Mouse (Mus musculus) adipocyte (in vitro differentiated cells): ENCODE measurements around the gene Arf3.

Experiments used
- DNase-seq: peaks from one replicate; pipeline ENCODE4 v3.0.0-alpha.2; 2016; ENCODE audit warnings: low spot score

The Arf3 gene

DNA sequence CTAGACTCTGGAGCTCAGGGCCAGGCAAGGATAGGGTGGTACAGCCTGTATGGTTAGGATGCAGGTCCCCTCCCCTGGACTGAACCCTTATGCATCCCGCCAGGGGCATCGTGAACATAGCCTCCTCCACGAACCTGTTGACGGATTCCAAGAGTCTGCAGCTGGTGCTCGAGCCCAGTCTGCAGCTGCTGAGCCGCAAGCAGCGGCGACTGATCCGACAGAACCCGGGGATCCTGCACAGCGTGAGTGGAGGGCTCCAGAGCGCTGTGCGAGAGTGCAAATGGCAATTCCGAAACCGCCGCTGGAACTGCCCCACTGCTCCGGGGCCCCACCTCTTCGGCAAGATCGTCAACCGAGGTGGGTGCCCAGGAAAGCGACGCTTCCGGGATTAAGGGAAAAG lies 27.7 kb upstream of the Arf3 start:
- no peak for DNase-seq

DNA sequence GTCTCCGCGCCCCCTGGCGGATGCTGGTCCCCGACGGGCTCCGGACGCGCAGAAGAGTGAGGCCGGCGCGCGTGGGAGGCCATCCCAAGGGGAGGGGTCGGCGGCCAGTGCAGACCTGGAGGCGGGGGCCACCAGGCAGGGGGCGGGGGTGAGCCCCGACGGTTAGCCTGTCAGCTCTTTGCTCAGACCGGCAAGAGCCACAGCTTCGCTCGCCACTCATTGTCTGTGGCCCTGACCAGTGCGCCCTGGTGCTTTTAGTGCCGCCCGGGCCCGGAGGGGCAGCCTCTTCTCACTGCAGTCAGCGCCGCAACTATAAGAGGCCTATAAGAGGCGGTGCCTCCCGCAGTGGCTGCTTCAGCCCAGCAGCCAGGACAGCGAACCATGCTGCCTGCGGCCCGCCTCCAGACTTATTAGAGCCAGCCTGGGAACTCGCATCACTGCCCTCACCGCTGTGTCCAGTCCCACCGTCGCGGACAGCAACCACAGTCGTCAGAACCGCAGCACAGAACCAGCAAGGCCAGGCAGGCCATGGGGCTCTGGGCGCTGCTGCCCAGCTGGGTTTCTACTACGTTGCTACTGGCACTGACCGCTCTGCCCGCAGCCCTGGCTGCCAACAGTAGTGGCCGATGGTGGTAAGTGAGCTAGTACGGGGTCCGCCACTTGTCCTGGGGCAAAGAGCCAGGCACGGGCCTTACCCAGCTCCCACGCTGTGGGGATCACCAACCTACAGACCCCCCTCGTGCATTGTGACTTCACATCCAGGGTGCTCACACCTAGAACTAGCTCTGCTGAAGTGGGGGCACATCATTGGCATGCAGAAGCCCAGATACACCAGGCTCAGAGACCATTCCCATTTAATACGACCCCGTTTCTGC lies 26.9 kb upstream of the Arf3 start, which contains the start of gene Wnt1:
TSS of gene Wnt1 (plus strand) at position 197 of the 875 bp plus-strand sequence.
- DNase-seq: no peak

DNA sequence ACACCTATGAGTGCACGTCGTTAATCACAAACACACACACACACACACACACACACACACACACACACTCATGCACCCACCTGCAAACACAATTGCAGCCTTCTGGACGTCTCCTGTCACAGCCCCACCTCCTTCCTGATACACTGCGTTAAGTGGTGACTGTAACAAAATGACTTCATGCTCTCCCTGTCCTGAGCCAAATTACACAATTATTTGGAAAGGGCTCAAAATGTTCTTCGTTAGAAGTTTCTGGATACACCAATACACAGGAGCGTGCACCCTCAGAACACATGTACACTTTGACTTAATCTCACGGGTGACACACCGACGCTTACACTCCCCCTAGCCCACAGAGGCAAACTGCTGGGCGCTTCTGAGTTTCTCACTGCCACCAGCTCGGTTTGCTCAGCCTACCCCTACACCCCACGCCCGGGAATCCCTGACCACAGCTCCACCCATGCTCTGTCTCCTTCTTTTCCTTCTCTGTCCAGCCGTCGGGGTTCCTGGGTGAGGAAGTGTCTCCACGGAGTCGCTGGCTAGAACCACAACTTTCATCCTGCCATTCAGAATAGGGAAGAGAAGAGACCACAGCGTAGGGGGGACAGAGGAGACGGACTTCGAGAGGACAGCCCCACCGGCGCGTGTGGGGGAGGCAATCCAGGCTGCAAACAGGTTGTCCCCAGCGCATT lies 26.1 kb upstream of the Arf3 start:
- peak; percentile 67 for DNase-seq

DNA sequence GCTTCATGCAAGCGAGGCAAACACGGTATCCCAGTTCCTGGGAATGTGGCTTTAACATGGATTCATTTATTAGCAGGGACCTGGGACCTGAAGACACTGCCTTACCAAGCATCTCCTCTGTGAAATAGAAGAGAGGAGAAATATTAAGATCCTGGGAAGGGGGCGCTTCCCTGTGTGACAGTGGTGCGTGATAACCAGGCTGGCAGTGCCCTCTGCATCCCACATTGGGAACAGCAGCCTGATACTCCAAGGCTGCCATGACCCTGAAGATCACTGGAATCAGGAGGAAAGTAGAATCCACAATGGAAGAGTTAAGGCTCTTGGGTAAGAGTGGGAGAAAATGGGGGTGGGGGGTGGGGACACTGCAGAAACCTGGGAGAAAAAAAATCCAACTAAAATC lies 24.9 kb upstream of the Arf3 start:
- DNase-seq: peak; percentile 29

DNA sequence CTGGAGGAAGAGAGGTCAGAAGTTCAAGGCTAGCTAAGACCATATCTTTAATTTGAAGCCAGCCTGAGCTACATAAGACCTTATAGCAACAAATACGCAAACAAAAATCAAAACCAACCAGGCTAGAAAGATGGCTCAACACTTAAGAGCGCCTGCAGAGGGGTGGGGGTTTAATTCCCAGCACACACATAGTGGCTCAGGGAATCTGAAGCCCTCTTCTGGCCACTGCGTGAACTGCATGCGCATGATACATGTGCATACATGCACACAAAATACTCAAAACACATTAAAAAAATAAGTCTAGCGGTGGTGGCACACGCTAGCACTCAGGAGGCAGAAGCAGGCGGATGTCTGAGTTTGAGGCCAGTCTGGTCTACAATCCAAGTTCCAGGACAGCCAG lies 22.7 kb upstream of the Arf3 start:
- no peak for DNase-seq

DNA sequence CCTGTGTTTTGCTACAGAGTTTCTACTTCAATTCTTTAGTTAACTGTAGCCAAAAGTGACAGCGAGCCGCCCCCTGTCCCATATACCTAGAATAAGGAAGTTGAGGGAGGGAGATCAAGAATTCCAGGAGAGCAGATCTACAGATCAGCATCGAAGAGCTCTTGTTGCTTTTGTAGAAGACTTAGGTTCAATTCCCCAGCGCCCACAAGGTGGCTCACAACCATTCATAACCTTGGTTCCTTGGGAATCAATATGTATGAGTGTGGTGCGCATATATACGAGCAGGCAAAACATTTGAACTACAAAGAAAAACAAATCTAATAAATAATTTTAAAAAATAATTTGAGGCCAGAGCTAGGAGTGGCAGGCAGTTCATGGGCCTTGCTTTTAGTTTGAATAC lies 18.2 kb upstream of the Arf3 start:
- DNase-seq: no peak

DNA sequence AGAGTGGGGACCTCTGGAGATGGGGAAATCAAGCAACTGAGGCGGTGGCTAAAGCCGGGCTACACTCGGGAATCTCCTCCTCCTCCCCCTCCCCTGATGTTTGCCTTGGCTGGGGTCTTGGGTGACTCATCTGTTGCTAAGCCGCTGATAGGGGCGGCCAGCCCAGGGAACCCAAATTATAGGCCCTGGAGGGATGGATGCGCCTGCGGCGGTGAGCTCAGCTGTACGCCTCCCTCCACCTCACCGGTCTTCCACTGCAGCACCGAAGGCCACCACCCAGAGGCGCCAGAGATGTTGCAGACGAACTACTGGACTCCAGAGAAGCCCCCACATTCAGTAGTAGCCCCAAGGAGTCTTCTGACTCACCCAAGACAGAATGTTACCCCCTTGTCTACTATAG lies 17.6 kb upstream of the Arf3 start:
- no peak for DNase-seq

DNA sequence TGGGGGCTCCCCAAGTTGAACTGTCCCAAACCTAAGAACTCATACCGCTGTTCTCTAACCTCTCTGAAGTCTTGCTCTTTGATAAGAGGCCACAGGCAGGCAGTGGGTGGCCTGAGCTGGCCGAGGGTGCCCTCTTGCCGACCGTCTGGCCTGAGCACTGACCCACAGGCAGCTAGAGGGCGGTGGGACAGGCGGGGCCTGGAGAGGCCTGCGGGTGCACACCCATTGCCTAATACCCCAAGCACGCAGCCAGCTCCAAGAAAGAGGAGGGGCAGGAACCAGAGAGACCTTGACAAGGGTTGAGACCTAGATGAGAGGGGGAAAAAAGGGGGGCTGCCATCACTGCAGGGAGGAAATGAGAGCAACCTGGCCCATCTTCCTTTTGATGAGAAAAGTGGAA lies 17.1 kb upstream of the Arf3 start:
- DNase-seq: peak; percentile 25

DNA sequence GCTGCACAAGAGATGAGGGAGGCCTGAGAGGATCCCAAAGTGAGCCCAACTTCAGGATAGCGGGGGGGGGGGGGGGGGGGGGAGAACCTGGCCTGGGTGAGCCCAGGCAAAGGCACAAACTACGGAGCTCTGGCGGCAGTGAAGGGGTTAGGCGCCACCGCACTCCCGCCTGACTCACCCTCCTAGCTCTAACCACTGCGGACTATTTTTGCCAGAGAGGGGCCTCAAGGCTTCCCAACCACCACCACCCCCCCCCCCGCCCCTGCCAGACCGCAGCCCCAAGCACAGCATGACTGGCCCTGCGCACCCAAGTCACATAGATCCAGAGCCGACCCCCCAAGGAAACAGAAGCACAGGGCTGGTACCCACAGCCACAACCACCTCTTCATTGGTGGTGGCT lies 15.8 kb upstream of the Arf3 start:
- no peak for DNase-seq

DNA sequence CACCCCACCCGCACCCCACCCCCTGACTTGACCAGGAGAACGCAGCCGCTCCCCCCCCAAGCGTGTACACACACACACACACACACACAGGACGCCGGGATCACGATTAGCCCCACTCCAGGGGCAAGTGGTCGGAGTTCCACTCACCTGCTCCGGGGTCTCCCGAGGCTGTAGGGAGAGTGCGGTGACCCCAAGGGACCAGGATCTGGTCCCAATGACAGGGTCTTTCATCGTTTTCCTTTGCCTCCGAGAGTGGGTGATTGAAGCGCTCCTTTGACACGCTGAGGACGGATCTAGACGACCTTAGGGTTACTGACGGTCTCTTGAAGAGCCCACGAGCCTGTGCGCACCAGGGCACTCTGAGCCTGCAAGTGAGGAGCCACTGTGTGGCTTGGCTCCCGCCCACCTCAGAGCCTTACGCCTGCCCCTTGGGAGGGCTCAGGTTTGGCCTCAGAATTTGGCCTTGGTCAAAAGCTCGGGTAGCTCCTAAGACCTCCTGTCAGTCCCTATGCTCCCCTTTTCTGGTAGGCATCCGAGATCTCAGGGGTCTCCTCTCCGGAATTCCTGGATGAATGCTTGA lies 15.3 kb upstream of the Arf3 start:
- DNase-seq: no peak

DNA sequence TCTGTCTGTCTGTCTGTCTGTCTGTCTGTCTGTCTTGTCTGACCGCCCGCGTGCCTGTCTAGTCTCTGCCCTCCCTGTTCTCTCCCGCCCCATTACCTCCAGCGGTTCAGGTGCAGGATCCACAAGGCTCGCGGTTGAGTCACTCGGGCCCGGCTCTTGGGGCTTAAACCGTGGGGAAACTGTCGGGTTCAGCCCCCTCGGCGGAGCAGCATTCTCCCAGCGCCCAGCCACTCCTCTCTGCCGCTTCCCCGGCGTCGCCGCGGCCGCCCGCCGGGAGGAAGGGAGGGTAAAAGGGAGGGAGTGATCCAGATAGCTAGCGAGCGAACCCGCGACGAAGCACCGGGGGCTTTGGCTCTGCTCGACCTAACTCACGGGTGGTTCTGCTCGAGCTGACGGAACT lies 14.7 kb upstream of the Arf3 start, which contains the start of gene Wnt10b:
TSS of gene Wnt10b (minus strand) at position 389 of the 400 bp plus-strand sequence.
- no peak for DNase-seq

DNA sequence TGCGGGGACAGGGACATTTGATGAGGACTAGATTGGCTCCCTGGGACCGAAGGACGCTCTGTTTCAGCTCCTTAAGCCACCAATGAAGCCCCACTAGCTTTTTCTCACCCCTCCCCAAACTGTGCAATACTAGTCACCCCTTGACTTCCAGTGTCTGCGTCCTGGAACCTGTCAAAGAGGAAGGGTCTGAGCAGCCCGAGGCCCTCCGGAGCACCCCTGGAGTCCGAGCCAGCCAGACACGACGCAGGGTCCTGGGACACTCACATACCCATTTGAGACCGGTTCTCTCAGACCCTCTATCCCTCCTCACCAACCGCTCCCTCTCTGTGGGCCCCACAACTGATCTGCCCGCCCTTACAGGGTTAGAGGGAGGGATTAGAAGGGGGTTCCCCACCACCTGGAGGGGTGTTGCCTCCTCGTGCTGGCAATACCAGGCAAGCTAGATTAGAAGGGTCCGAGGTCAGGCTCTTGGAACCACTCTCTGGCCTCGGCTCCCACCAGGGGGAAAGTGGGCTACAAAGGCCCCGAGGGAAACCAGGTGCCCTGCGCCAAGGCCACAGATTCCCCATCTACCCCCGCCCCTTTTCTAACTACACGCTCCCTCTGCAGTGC lies 14.1 kb upstream of the Arf3 start:
- no peak for DNase-seq

DNA sequence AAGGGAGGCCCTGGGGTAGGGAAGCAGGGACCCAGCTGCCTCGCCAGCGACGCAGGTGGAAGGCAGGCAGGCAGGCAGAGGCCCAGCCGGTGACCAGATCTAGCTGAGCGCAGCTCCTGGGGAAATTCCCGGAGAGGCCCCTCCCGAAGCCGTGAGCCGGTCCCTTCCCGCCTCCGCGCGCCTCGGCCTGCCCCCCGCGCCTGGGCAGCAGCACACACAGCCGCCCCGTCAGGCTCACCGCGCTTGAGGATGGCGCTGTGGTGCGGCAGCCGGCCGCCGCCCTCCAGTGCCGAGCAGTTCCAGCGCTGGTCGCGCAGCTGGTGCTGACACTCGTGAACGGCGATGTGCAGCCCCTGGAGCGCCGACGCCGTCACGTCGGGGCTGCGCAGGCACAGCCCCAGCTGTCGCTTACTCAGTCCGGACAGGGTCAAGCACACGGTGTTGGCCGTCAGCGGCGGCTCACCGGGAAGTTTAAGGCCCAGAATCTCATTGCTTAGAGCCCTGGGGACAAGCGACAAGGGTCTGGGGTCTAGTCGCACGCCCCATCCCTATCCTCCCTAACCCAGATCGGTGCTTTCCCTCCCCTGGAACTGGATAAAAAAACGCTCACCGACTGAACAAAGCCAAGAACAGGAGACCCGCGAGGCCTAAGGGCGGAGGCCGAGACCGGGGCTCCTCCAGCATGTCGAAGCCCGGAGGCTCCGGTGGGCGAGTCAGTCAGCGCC lies 13.4 kb upstream of the Arf3 start:
- DNase-seq: no peak

DNA sequence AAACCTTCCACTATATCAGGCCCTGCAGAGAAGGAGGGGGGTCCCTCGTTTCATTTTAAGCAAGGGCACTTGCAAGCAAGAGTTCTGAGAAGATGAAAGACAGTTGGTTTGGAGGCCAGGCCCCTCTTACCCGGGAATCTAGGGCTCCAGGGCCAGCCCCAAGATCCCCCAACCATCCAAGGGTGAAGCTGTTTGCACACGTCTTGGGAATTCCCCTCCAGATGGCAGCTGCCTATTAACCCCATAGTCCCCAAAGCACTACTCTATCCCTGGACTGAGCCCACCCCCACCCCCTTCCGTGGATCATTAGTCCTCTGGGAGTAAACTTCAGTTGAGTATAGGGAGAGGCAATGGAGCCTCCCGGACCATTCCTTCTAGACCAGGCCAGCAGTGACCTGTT lies 12.5 kb upstream of the Arf3 start:
- DNase-seq: no peak

DNA sequence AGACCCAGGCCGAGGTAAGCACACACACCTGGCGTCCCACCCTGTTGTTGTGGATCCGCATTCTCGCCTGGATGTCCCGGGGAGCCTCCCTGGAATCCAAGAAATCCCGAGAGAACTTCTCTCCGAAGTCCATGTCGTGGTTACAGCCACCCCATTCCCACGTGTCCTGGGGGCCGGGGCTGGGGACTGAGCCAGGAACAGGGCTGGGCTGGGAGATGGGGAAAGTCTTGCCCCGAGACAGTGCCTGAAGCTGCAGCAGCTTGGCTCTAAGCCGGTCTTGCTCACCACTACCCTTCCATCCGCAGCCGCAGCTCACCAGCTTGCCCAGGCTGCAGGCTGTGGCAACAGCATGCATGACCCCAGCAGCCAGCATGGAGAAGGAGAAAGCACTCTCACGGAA lies 11.1 kb upstream of the Arf3 start:
- no peak for DNase-seq

DNA sequence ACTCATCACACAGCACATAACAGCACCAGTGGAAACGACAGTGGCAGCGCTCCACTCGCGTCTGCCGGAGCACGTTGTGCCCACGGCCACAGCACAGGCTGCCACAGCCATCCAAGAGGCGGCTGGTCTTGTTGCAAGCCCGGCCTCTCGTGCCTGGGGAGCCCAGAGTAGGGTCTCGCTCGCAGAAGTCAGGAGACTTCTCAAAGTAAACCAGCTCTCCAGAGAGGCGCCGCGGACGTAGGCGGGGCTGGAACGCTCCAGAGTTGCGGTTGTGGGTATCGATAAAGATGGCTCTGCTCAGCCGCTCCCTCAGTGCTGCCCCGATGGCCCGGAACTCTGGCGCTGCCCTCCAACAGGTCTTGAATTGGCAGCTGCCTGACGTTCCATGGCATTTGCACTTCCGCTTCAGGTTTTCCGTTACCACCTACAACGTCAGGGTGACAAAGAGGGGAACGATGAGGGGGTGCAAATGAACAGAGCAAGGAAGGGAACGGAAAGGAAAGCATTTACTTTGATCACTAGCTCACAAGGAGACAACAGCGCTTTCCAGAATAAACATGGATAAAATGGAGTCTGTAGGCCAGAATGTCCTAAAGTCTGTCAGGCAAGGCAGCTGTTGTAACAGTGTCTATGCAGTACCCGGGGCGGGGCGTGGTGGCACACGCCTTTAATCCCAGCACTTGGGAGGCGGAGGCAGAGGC lies 9.6 kb upstream of the Arf3 start:
- DNase-seq: no peak

DNA sequence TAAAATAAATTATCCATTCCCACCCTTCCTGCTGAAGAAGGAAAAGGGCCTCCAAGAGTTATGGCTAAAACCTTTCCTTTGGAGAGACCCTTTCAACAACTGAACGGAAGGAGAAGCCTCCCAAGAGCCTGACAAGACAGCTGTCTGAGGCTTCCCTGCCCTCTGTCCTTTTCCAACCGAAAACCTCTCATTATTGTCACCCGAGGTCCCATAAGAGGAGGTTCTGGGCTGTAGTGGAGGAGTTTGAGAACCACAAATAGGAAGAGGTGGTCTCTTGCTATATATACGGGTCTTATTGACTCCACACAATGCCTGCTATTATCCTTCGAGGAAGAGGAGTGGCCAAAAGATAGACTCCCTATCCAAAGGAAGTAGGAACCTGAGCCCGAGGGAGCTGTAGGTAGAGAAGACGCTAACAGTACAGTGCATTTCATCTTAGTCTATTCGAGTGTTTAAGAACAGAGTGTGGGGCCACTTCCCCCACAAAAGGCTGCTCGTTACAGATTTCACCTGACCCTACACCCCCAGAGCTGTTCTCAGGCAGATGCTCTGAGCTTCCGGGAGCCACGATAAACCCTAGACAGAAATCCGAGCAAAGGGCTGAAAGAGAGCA lies 8.9 kb upstream of the Arf3 start:
- DNase-seq: no peak

DNA sequence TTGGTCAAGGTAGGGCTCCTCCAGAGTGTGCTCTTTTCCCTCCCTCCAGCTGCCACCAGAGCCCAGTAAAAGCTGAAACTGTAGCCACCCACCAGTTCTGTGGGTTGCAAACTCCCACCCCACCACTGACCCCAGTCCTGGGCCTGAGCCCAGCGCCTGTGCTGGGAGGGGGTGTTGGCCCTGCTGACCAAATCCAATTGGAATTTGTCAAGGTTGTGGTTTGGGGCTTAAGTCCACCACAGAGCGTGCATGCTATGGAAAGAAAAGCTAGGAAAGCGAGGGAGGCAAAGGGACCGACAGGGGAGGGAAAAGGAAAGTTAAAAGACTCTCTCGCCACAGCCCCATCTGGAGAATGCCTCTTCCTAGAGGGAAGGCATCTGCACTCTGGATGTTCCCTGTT lies 5.2 kb upstream of the Arf3 start:
- DNase-seq: no peak

DNA sequence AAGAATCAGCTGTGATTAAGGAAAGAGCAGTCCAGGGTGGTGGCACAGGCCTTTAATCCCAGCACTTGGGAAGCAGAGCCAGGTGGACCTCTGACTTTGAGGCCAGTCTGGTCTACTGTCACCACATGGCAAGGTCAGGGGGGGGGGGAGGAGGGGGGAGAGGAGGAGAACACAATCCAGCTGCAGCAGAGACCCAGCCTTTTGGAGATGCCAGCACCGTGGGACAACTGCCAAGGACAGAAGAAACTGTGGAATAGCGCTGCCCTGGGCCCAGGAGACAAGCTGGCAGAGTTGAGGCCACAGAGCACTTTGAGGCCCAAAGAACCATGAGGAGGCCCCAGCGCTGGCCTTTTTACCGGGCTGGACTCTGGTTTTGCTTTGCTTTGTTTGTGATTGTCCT lies 2.9 kb upstream of the Arf3 start:
- DNase-seq: peak; percentile 48

DNA sequence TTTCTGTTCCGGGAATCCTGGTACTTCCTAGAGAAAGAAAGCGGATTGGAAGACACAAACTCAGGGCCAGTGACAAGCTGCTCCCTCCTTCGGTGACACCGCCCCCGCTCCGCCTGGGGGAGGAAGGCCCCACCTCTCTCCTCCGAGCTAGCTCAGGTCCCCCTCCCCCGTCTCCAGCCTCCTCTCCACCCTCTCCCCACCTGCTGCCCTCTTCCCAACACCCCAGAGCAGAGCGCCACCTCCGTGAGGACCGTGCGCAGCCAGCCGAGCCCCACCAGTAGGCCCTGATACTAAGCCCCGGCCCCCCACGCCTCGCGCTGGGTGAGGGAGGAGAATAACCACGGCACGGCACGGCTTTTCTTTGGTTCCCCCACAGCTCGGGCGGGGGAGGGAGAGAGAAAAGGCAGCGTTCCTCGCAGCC lies 803 bp downstream of the Arf3 start:
- DNase-seq: peak; percentile 84

DNA sequence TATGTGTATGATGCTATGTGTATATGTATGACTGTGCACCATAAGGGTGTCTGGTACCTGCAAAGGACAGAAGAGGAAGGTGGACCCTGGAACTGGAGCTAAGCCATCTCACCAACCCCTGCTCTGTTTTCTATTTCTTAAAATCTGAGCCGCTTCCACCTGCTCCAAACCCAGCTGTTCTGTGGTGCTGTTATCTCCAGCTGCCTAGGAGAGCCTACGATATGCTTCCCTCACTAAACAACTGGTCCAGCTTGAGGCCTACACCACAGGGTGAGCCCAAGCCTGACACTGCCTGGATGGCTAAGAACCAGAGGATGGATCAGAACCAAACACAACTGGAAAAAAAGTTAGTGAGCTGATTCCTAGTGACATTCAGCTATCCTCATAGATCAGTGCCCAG lies 8.9 kb downstream of the Arf3 start:
- no peak for DNase-seq
